Mouse (Mus musculus) lung, adult 2 months (tissue): Measurements from ENCODE around the gene Plxdc2.

Source experiments
- CTCF ChIP-seq: fragments of 200-500 bp; IDR thresholded peaks from 2 replicates; pipeline ENCODE4 v1.5.1; 2011; ENCODE audit warnings: mild to moderate bottlenecking, low read length, control low read depth; ENCODE audit not compliant: insufficient read depth
- POLR2A ChIP-seq: fragments of 200-500 bp; IDR thresholded peaks from 2 replicates; pipeline ENCODE4 v1.6.1; 2011; ENCODE audit warnings: low read depth, mild to moderate bottlenecking, control low read depth, low read length, borderline replicate concordance; ENCODE audit errors: extremely low read depth

- no peak for TF ChIP-seq CTCF
- no peak for TF ChIP-seq POLR2A
These were observed 14.3 kb downstream of the Plxdc2 start for GRCm38 (mm10) chr2:16370419-16370818.
